Mouse (Mus musculus) heart, adult 2 months (tissue): ENCODE measurements around the gene Rps6ka2. TPM values are rescaled to one million over a fixed set of nuclear protein-coding genes. Genes with fewer than 3 reads are reported as not detected.

Experiments used
- DNase-seq, 2 experiments: peaks; one replicate each; pipeline ENCODE4 v3.0.0; 2021
- H3K27ac ChIP-seq: fragments of 200-600 bp; 2 replicates; pipeline ENCODE4 v1.8.1; 2022
- H3K27me3 ChIP-seq: fragments of 200-500 bp; 2 replicates; pipeline ENCODE4 v1.6.1; 2012; ENCODE audit warnings: mild to moderate bottlenecking, low read length, inconsistent platforms, mixed read lengths; ENCODE audit not compliant: control insufficient read depth, insufficient read depth
- H3K36me3 ChIP-seq: fragments of 200-500 bp; 2 replicates; pipeline ENCODE4 v1.6.1; 2012; ENCODE audit warnings: low read length, inconsistent platforms; ENCODE audit not compliant: control insufficient read depth, insufficient read depth
- H3K4me1 ChIP-seq: fragments of 200-500 bp; 2 replicates; pipeline ENCODE4 v1.6.1; 2011; ENCODE audit warnings: low read length; ENCODE audit not compliant: control insufficient read depth, insufficient read depth
- H3K4me3 ChIP-seq: fragments of 200-600 bp; 2 replicates; pipeline ENCODE4 v1.8.1; 2022
- H3K79me2 ChIP-seq: fragments of 200-500 bp; replicated peaks from 2 replicates; pipeline ENCODE4 v1.6.1; 2012; ENCODE audit warnings: mild to moderate bottlenecking, inconsistent platforms, low read length, moderate library complexity, mixed read lengths; ENCODE audit not compliant: control insufficient read depth, insufficient read depth
- H3K9ac ChIP-seq: fragments of 200-500 bp; 2 replicates; pipeline ENCODE4 v1.6.1; 2012; ENCODE audit warnings: low read depth, mild to moderate bottlenecking, control low read depth, inconsistent platforms, low read length, mixed read lengths
- CTCF ChIP-seq: fragments of 200-600 bp; IDR thresholded peaks from 2 replicates; pipeline ENCODE4 v1.8.1; 2022; ENCODE audit warnings: antibody characterized with exemption, mild to moderate bottlenecking, moderate library complexity
- EP300 ChIP-seq: fragments of 200-500 bp; IDR thresholded peaks from 2 replicates; pipeline ENCODE4 v1.6.1; 2011; ENCODE audit warnings: low read depth, low read length, control low read depth; ENCODE audit not compliant: insufficient read depth
- POLR2A ChIP-seq: fragments of 200-500 bp; IDR thresholded peaks from 2 replicates; pipeline ENCODE4 v1.6.1; 2011; ENCODE audit warnings: mild to moderate bottlenecking, low read depth, low read length, control low read depth; ENCODE audit not compliant: insufficient read depth
- WGBS: fragments of 180-500 bp; shearing (Covaris S2); methylation state at CpG from one replicate; pipeline ENCODE4 v1.1.7; 2018; 5-methylcytosine and 5-hydroxymethylcytosine counted together
- intact Hi-C: fragments of 180-260 bp; cut with DNase I; formaldehyde crosslinking; loops from one replicate; pipeline ENCODE4 v1.15.1; 2025
- polyA plus RNA-seq: library from polyadenylated mRNA; depleted of rRNA; stranded (reverse); fragments of >200 nt; gene quantifications from 2 replicates; pipeline ENCODE4 v1.2.3, GENCODE M21; 2012
- total RNA-seq, 2 experiments: library from RNA; stranded (reverse); gene quantifications; 2 replicates each; pipeline ENCODE4 v1.2.3; 2021

Gene Rps6ka2
- total and polyA plus RNA-seq, 3 experiments: 26.4 to 33.7 (median 33.6) TPM

DNA sequence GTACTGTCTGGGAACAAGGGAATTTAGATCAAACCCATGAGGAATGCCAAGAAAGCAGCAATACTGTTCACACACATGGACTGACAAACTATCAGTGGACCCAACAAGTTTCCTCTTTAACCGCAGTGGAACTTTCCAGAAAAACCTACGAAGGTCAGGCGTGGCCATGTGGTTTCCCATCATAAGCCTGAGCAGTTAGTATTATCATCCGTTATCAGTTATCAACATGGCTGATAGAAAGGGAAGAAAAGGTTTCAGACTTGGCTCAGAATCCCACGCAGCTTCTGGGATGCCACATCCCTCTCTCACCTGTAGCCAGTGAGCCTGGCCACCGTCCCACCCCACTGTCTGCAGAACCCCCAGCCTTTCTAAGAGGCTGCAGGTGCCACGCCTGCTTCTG lies 23.4 kb upstream of the Rps6ka2 start:
- TF ChIP-seq EP300: no peak
- TF ChIP-seq POLR2A: no peak
- TF ChIP-seq CTCF: no peak
- Histone ChIP-seq H3K27ac (no peak overlapping the region), H3K9ac (no peak overlapping the region), H3K4me3 (no peak overlapping the region), H3K79me2 (no peaks in the 10 kb centered on the region), H3K4me1 (peaks cover 6% of the 10 kb centered on the region), H3K36me3 (no peaks in the 10 kb centered on the region), H3K27me3 (no peaks in the 10 kb centered on the region)
- intact Hi-C loops: no loop called here
- DNase-seq: no peak
- 78% methylated on average over 7 of the region's 7 CpGs for WGBS

DNA sequence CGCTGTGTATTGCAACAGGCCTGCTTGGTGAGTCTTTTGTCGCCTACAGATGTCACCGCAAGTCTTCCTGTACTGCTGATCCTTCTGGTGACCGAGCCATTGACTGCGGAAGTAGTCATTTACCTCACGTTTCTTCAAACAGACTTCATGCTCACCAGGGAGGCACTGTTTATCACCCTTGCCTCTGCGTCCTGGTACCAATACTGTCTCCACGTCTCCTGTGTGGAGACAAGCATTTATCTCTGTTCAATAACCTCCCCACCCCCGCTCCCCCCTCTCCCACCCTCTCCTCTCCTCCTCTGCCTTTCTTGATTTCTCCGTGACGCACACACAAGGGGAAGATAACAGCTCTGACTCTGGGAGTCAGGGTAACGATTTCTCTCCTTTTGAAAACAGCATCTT lies 22.0 kb upstream of the Rps6ka2 start:
- no peak overlapping the region for H3K27ac ChIP-seq
- intact Hi-C loops: no loop called here
- no peak overlapping the region for H3K4me3 ChIP-seq
- no peak overlapping the region for H3K9ac ChIP-seq
- no peaks in the 10 kb centered on the region for H3K36me3 ChIP-seq
- TF ChIP-seq CTCF (no peak), EP300 (no peak), POLR2A (no peak)
- no peaks in the 10 kb centered on the region for H3K27me3 ChIP-seq
- no peak for DNase-seq
- no peaks in the 10 kb centered on the region for H3K79me2 ChIP-seq
- WGBS: 61% methylated on average over 12 of the region's 12 CpGs
- peaks cover 6% of the 10 kb centered on the region for H3K4me1 ChIP-seq

DNA sequence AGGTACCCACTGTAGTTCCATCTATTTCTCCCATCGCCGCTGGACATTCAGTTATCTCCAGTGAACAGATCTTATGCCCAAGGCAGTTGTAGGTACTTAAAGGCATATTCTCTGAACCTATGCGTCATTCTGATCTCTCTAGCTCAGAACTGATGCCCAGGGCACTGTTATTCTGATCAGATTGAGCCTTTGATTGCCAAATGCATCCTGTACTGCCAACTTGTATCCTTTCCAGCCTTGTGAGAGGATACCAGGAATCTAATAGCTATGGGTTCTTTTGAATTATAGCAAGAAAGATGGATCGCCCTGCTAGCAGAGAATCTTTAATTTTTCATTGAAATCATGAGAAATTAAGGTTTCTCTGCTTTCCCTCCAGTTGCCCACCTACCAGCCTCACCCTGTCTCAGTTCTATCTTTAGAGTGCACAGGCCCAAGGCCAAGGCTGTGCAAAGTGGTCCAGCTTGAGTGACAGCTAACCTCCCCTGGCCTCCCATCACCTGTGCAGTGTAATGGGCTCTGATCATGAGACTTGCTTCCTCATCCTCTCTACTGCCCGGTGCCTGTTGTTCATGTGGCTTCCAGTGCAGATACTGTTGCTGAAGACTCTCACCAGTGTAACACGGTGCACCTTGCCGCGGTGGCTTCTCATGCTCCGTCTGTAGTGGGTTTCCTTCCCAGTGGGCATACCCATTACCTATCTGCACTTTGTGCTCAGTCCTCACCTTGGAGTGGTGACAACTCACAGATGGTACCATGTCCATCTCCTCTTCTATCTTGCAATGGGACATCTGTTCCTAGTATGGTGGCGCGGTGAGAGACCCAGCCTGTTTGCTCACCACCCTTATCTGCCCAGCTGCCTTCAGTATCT lies 20.4 kb upstream of the Rps6ka2 start:
- H3K79me2 ChIP-seq: no peaks in the 10 kb centered on the region
- no peaks in the 10 kb centered on the region for H3K27me3 ChIP-seq
- no peak overlapping the region for H3K9ac ChIP-seq
- H3K4me1 ChIP-seq: peaks cover 4% of the 10 kb centered on the region
- 93% methylated on average over 11 of the region's 11 CpGs for WGBS
- H3K27ac ChIP-seq: no peak overlapping the region
- DNase-seq: no peak
- H3K4me3 ChIP-seq: no peak overlapping the region
- intact Hi-C loops: no loop called here
- H3K36me3 ChIP-seq: no peaks in the 10 kb centered on the region
- no peak for TF ChIP-seq EP300
- no peak for TF ChIP-seq CTCF
- no peak for TF ChIP-seq POLR2A

DNA sequence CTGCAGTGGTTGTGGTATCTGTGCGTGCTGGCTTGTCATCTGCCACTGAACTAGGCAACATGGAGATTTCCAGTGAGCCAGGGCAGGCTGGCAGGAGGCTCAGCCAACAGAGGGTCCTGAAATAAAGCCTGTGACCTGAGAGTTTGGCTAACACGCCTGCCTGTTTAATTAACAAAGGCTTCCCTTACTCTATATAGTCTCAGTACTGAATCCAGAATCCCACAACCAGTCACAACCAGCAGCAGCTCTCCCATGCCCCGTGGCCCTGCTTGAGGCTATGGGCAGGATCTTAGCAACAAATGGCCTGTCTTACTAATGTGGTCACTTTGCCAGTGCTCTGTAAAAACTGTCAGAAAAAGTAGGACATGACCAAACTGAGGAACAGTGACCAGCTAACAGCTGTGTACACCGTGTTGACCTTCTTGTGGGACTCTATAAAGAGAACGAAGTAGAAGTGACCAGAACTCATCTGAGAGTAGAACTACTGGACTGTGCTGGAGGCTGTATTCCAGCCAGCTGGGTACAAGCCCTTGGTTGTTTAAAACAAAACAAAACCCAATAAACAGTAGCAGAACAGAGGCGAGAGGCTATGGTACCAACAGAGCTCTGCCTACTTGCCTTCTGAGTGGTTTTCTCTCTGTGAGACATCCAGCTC lies 18.3 kb upstream of the Rps6ka2 start:
- no peak overlapping the region for H3K27ac ChIP-seq
- no peaks in the 10 kb centered on the region for H3K36me3 ChIP-seq
- no peak for DNase-seq
- H3K4me3 ChIP-seq: no peak overlapping the region
- H3K27me3 ChIP-seq: no peaks in the 10 kb centered on the region
- H3K4me1 ChIP-seq: no peaks in the 10 kb centered on the region; the same call in 1 of the 2 replicates
- H3K9ac ChIP-seq: no peak overlapping the region
- no peak for TF ChIP-seq EP300
- no peak for TF ChIP-seq POLR2A
- no peak for TF ChIP-seq CTCF
- intact Hi-C loops: no loop called here
- 85% methylated on average over 6 of the region's 6 CpGs for WGBS
- no peaks in the 10 kb centered on the region for H3K79me2 ChIP-seq

DNA sequence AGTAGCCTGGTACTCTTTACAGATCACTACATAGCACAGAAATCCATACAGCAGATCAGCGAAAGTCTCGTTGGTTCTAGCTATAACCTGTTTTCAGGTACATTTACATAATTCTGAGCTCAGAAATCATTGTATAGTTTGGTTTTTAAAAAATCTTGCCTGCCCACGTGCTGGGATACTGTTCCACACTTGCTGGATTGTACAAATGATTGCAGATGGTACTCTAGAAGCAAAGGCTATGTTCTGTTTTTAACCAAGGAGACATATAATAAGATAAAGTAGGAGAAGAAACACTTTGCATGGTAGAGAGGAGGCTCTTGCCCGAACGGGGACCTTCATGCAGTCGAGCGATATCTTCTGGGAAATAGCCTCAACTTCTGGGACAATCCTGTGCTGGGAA lies 17.3 kb upstream of the Rps6ka2 start:
- DNase-seq: no peak
- 84% methylated on average over 7 of the region's 7 CpGs for WGBS
- no peak overlapping the region for H3K27ac ChIP-seq
- H3K4me1 ChIP-seq: no peaks in the 10 kb centered on the region; the same call in 1 of the 2 replicates
- no peak overlapping the region for H3K9ac ChIP-seq
- TF ChIP-seq EP300: no peak
- TF ChIP-seq POLR2A: no peak
- no peak for TF ChIP-seq CTCF
- no peaks in the 10 kb centered on the region for H3K36me3 ChIP-seq
- no peaks in the 10 kb centered on the region for H3K27me3 ChIP-seq
- H3K4me3 ChIP-seq: no peak overlapping the region
- intact Hi-C loops: no loop called here
- H3K79me2 ChIP-seq: no peaks in the 10 kb centered on the region

DNA sequence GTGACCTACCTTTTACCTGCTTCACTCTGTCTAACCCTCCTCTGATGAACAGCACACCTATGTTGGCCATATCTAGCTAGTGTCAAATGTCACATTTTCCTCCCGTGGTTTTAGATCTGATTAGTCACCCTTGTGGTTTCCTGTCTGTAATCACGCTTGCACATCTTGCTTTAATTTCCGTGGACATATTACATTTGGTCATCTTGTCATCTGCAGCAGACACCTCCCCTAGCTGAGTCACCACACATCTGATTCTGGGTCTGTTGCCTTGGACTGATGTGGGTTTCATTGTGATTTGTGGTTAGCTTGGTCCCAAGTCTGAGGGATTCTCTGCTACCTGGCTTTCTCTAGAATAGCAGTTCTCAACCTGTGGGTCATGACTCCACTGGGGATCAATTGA lies 6.0 kb upstream of the Rps6ka2 start:
- no peaks in the 10 kb centered on the region for H3K36me3 ChIP-seq
- no peak for DNase-seq
- TF ChIP-seq POLR2A: no peak
- no peak overlapping the region for H3K4me3 ChIP-seq
- no peak overlapping the region for H3K9ac ChIP-seq
- intact Hi-C loops: no loop called here
- H3K79me2 ChIP-seq: no peaks in the 10 kb centered on the region
- WGBS: 49% methylated on average over 3 of the region's 3 CpGs
- H3K27me3 ChIP-seq: no peaks in the 10 kb centered on the region
- no peak overlapping the region for H3K27ac ChIP-seq
- H3K4me1 ChIP-seq: peaks cover 7% of the 10 kb centered on the region
